Mouse (Mus musculus) liver, embryonic 14.5 days (tissue): ENCODE data around the gene Uhrf1bp1l. TPM values are rescaled to one million over a fixed set of nuclear protein-coding genes. Genes with fewer than 3 reads are reported as not detected.

Source experiments
- ATAC-seq: fragments of 200-750 bp; cut with Nextera tagmentation; 2 replicates; pipeline ENCODE4 v1.8.0; 2017; ENCODE audit warnings: moderate number of reproducible peaks, mild to moderate bottlenecking, moderate library complexity; ENCODE audit not compliant: insufficient read depth
- DNase-seq, 3 experiments: peaks; one replicate each; pipeline ENCODE4 v3.0.0-alpha.2; 2012 to 2013; ENCODE audit warnings: low read depth in 3 of 3, low spot score in 3 of 3
- H3K27ac ChIP-seq: fragments of 300-500 bp; sonication (generic); 2 replicates; pipeline ENCODE4 v1.5.1; 2014; ENCODE audit warnings: moderate library complexity, mild to moderate bottlenecking, control low read depth, inconsistent platforms
- H3K27me3 ChIP-seq: fragments of 300-500 bp; sonication (generic); 2 replicates; pipeline ENCODE4 v1.6.1; 2014; ENCODE audit warnings: mild to moderate bottlenecking, low read length, moderate library complexity; ENCODE audit not compliant: control insufficient read depth, insufficient read depth
- H3K36me3 ChIP-seq: fragments of 300-500 bp; sonication (generic); replicated peaks from 2 replicates; pipeline ENCODE4 v1.6.1; 2014; ENCODE audit warnings: low read depth; ENCODE audit not compliant: control insufficient read depth, insufficient read depth
- H3K4me1 ChIP-seq, 2 experiments: fragments of 200-500 bp in 1 of 2; fragments of 300-500 bp in 1 of 2; sonication (generic) in 1 of 2; replicated peaks; 2 replicates each; pipeline ENCODE4 v1.6.1; 2012 to 2014; ENCODE audit warnings: antibody characterized with exemption in 1 of 2, inconsistent platforms in 1 of 2, low read length in 1 of 2; ENCODE audit not compliant: control insufficient read depth in 2 of 2, insufficient read depth in 2 of 2
- H3K4me2 ChIP-seq: fragments of 300-500 bp; sonication (generic); 2 replicates; pipeline ENCODE4 v1.6.1; 2014; ENCODE audit warnings: low read depth, mild to moderate bottlenecking, control low read depth, moderate library complexity
- H3K4me3 ChIP-seq, 2 experiments: fragments of 200-500 bp in 1 of 2; fragments of 300-500 bp in 1 of 2; sonication (generic) in 1 of 2; 2 replicates each; pipeline ENCODE4 v1.5.1; 2012 to 2014; ENCODE audit warnings: low read depth in 2 of 2, low read length in 2 of 2, mild to moderate bottlenecking in 2 of 2, control low read depth in 1 of 2, inconsistent platforms in 1 of 2, moderate library complexity in 1 of 2; ENCODE audit not compliant: insufficient read depth in 1 of 2
- H3K9ac ChIP-seq: fragments of 300-500 bp; sonication (generic); replicated peaks from 2 replicates; pipeline ENCODE4 v1.6.1; 2014; ENCODE audit warnings: mild to moderate bottlenecking, control low read depth, moderate library complexity
- H3K9me3 ChIP-seq: fragments of 300-500 bp; sonication (generic); 2 replicates; pipeline ENCODE4 v1.6.1; 2016; ENCODE audit warnings: low read length, mixed read lengths; ENCODE audit not compliant: control insufficient read depth
- CTCF ChIP-seq: IDR thresholded peaks from 2 replicates; pipeline ENCODE4 v1.5.1; 2016; ENCODE audit warnings: antibody characterized with exemption, low read depth, control low read depth
- EP300 ChIP-seq: IDR thresholded peaks from 2 replicates; pipeline ENCODE4 v1.6.1; 2016; ENCODE audit warnings: antibody characterized with exemption, low read depth
- WGBS: fragments of 180-500 bp; shearing (Covaris S2); extraction: QIAGEN DNeasy Blood & Tissue Kit; methylation state at CpG from one replicate; pipeline ENCODE4 v1.1.7; 2014; ENCODE audit not compliant: insufficient replicate concordance; 5-methylcytosine and 5-hydroxymethylcytosine counted together
- polyA plus RNA-seq, 2 experiments: library from polyadenylated mRNA; depleted of rRNA in 1 of 2; stranded (reverse) in 1 of 2; unstranded in 1 of 2; fragments of >200 nt; fragmentation: Nextera tagmentation in 1 of 2; extraction: Ambion mirVana in 1 of 2; gene quantifications; 2 replicates each; pipeline versions ENCODE4 v1.2.1 to v1.2.3; 2012 to 2014

Gene Uhrf1bp1l
- polyA plus RNA-seq, 2 experiments: 9.6 TPM

- 67% methylated on average over 3 of the region's 3 CpGs for WGBS
- no peak for TF ChIP-seq EP300
- no peak for TF ChIP-seq CTCF
- H3K4me3 ChIP-seq: no peak overlapping the region
- no peaks in the 10 kb centered on the region for H3K27me3 ChIP-seq
- no peaks in the 10 kb centered on the region for H3K4me1 ChIP-seq
- H3K4me2 ChIP-seq: no peak overlapping the region
- no peaks in the 10 kb centered on the region for H3K36me3 ChIP-seq
- no peak for ATAC-seq
- no peak overlapping the region for H3K9ac ChIP-seq
- H3K27ac ChIP-seq: no peak overlapping the region
- DNase-seq: no peak
- H3K9me3 ChIP-seq: no peaks in the 10 kb centered on the region
Measured at GRCm38 (mm10) chr10:89838834-89839233, 94.0 kb downstream of the Uhrf1bp1l start.

- no peak for TF ChIP-seq CTCF
- TF ChIP-seq EP300: no peak
- ATAC-seq: no peak
- Histone ChIP-seq H3K27ac (no peak overlapping the region), H3K9ac (no peak overlapping the region), H3K36me3 (no peaks in the 10 kb centered on the region), H3K4me2 (no peak overlapping the region), H3K9me3 (no peaks in the 10 kb centered on the region), H3K4me3 (no peak overlapping the region), H3K27me3 (no peaks in the 10 kb centered on the region), H3K4me1 (no peaks in the 10 kb centered on the region)
- 71% methylated on average over 6 of the region's 6 CpGs for WGBS
- DNase-seq: no peak
Measured at GRCm38 (mm10) chr10:89850951-89851350, 106.2 kb downstream of the Uhrf1bp1l start.

GRCm38 (mm10) chr10:89855251-89855875 lies 110.6 kb downstream of the Uhrf1bp1l start:
- WGBS: 62% methylated on average over 5 of the region's 5 CpGs
- H3K27me3 ChIP-seq: no peaks in the 10 kb centered on the region
- no peak overlapping the region for H3K4me3 ChIP-seq
- H3K4me2 ChIP-seq: no peak overlapping the region
- no peak overlapping the region for H3K9ac ChIP-seq
- no peaks in the 10 kb centered on the region for H3K36me3 ChIP-seq
- TF ChIP-seq CTCF: no peak
- ATAC-seq (no peak), DNase-seq (no peak)
- H3K27ac ChIP-seq: no peak overlapping the region
- no peaks in the 10 kb centered on the region for H3K4me1 ChIP-seq
- H3K9me3 ChIP-seq: no peaks in the 10 kb centered on the region

GRCm38 (mm10) chr10:89856286-89856685 lies 111.5 kb downstream of the Uhrf1bp1l start:
- Histone ChIP-seq H3K4me1 (no peaks in the 10 kb centered on the region), H3K4me3 (no peak overlapping the region), H3K27me3 (no peaks in the 10 kb centered on the region), H3K9ac (no peak overlapping the region), H3K36me3 (no peaks in the 10 kb centered on the region), H3K27ac (no peak overlapping the region), H3K9me3 (no peaks in the 10 kb centered on the region), H3K4me2 (no peak overlapping the region)
- WGBS: 78% methylated on average over 7 of the region's 7 CpGs
- TF ChIP-seq CTCF (no peak), EP300 (no peak)
- ATAC-seq (no peak), DNase-seq (no peak)

- ATAC-seq (no peak), DNase-seq (no peak)
- H3K9me3 ChIP-seq: no peaks in the 10 kb centered on the region
- H3K4me3 ChIP-seq: no peak overlapping the region
- no peaks in the 10 kb centered on the region for H3K4me1 ChIP-seq
- H3K27ac ChIP-seq: no peak overlapping the region
- 69% methylated on average over 4 of the region's 4 CpGs for WGBS
- no peak overlapping the region for H3K9ac ChIP-seq
- peaks cover 16% of the 10 kb centered on the region for H3K27me3 ChIP-seq
- H3K36me3 ChIP-seq: no peaks in the 10 kb centered on the region
- H3K4me2 ChIP-seq: no peak overlapping the region
- TF ChIP-seq EP300 (no peak), CTCF (no peak)
Measured at GRCm38 (mm10) chr10:89868211-89868610, 123.4 kb downstream of the Uhrf1bp1l start.
